Mouse (Mus musculus): ENCODE results near the gene Crbn. TPM values are rescaled to one million over a fixed set of nuclear protein-coding genes. Genes with fewer than 3 reads are reported as not detected.

The Crbn gene
- polyA plus RNA-seq (2012; rRNA removed; ENCODE audit: low replicate concordance): 5.5 and 14.0 TPM in 2 replicates

DNA sequence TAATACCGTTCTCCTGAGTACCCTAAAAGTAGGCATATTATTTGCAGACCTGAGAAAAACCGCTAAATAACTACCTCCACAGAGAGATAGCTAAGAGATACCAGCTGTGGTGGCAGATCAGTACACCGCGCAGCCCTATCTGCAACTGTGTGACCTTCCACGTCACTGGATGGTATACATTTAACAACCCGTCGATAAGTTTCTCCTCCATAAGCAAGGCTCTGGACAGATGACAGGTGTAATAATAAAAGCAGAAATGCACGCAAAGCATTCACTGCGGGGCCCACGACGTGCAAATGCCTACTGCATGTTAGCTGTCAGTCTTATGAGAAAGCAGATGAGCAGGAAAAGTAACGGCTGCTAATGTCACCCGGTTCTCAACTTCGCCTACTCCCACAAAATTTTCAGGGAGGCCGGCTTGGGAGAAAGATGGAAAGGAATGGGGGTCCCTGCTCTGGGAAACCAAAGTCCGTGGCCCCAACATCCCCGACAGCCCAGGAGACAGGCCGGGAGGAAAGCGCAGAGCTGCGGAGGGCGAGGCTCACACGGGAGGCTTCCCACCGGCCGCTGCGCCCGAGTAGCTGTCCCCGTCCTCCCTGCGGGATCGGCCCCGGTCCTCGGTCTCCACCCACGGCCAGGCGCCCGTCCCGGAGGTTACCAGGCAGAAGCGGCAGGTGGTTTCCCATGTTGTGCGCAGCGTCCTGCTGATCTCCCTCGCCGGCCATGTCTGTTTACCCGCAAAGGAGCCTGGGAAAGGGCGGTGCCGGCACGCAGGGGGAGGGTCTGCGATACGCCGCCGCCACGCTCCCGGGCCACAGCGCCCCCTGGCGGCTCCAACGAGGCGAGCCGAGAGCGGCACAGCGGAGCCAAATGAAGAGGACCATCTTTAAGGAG lies at the start of gene Crbn:
Gene Crbn (minus strand): TSS at position 745 of the 894 bp plus-strand sequence.

DNA sequence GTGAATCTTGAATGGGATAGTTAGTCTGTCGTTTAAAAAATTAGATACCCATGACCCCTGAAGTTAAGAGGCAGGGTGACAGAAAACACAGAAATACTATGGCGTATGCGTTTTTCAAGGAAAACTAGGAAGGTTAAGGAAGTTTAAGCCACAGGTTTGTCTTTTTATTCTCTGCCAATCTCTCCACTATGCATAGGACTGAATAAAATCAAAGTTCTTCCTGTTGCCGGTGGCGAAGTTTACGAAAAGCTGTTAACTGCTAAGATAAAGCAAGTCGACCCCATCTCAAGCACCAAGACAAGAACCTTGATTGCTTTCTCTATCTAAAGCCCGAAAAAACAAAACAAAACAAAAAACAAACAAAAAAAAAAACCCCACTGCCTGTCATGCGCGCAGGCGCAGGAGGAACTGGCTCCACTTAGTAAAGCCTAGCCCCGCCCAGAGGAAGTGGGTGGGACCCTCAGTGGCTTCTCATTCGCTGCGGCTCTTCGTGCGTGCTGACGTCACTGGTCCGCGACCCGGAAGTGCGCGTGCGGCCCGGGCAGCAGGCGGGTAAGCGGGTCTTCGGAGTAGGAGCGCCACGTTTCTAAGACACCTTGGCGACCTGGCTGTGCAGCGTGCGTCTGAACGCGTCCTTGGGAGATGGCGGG lies 31.1 kb downstream of the Crbn start, which contains the start of gene Trnt1:
Gene Trnt1 (plus strand): TSS at position 481 of the 650 bp plus-strand sequence.

DNA sequence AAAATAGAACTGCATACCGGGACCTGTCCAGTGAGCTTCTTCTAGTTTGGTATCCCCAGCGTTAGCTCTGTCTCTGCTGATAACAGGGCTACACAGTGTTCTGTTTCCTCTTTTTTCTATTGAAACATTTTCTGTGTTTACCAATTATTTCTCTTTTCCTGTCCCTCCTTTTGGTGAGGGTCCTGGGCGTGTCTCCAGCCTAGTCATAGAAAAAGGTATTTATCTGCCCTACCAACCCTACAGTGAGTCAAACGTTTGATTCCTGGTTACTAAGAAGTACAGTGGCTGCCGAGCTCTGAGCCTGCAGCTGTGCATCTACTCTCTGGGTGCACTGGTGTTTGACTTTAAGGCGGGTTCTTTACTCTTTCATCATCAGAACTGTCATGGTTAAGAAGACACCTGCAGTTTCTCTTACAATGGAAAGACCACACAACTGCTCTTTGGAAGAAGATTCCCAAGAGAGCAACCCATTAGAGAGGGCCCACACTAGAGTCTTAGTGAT lies 50.9 kb downstream of the Crbn start, which contains the start of gene Il5ra:
Gene Il5ra (minus strand): TSS at position 151 of the 502 bp plus-strand sequence.

Other genes starting within 250 kb of the Crbn start
- gene Il5ra, start 51.0 kb downstream of the Crbn start, polyA plus RNA-seq (2012; rRNA removed; ENCODE audit: low replicate concordance): 0.19 and 0.30 TPM in 2 replicates
- gene Trnt1, start 31.0 kb downstream of the Crbn start, polyA plus RNA-seq (2012; rRNA removed; ENCODE audit: low replicate concordance): 4.3 and 7.2 TPM in 2 replicates

All from mammary gland, adult 2 months (tissue).